ENCODE assay signal across 24 mouse cellular contexts in genomic region chr13:112503846-112504245, GRCm38 (mm10).
"Had no signal": no experiment of that assay in that cellular context is flagged by ENCODE, and none has a peak within 500 bp of the region (broad histone marks: within the 10 kb centered on the region; RNA-seq: fewer than 3 reads in every experiment).

No protein-coding gene starts in this region.

- H3K9ac ChIP-seq: heart, embryonic 12.5 days; hindbrain, embryonic 13.5 days; hindbrain, embryonic 15.5 days; kidney, embryonic 15.5 days; limb, embryonic 13.5 days; limb, embryonic 15.5 days; liver, embryonic 12.5 days had no signal

- ATAC-seq: hindbrain, postnatal 0 days; intestine, embryonic 16.5 days; liver, embryonic 12.5 days had no signal

- DNase-seq: gastrocnemius, postnatal 14 days; gastrocnemius, postnatal 36 days; heart, adult 18-20 months; heart, postnatal 10 days; heart, postnatal 36 days; kidney, adult 11 months; kidney, adult 2 months; kidney, adult 9 months; kidney, postnatal 14 days; kidney, postnatal 36 days; layer of hippocampus, adult 9-11 months; layer of hippocampus, postnatal 36 days; left cerebral cortex, postnatal 4 days had no signal

- H3K27ac ChIP-seq: heart, embryonic 10.5 days; hindbrain, embryonic 13.5 days; hindbrain, embryonic 15.5 days; hindbrain, postnatal 0 days; kidney, embryonic 15.5 days; kidney, postnatal 0 days; limb, embryonic 13.5 days; limb, embryonic 15.5 days; liver, embryonic 12.5 days had no signal

- H3K27me3 ChIP-seq: heart, embryonic 12.5 days; hindbrain, embryonic 13.5 days; hindbrain, embryonic 15.5 days; kidney, embryonic 15.5 days; limb, embryonic 13.5 days; limb, embryonic 15.5 days; liver, embryonic 12.5 days had no signal

- H3K4me2 ChIP-seq: heart, embryonic 12.5 days; hindbrain, embryonic 13.5 days; hindbrain, embryonic 15.5 days; kidney, embryonic 15.5 days; limb, embryonic 13.5 days; limb, embryonic 15.5 days; liver, embryonic 12.5 days had no signal

- H3K4me3 ChIP-seq: heart, embryonic 10.5 days; heart, embryonic 12.5 days; hindbrain, embryonic 13.5 days; hindbrain, embryonic 15.5 days; kidney, embryonic 15.5 days; limb, embryonic 13.5 days; limb, embryonic 15.5 days; liver, embryonic 12.5 days had no signal

- H3K9me3 ChIP-seq: heart, embryonic 10.5 days; heart, embryonic 12.5 days; hindbrain, embryonic 13.5 days; hindbrain, embryonic 15.5 days; kidney, embryonic 15.5 days; limb, embryonic 13.5 days; limb, embryonic 15.5 days; liver, embryonic 12.5 days had no signal

- H3K4me1 ChIP-seq: heart, embryonic 10.5 days; heart, embryonic 12.5 days; hindbrain, embryonic 13.5 days; hindbrain, embryonic 15.5 days; kidney, embryonic 15.5 days; liver, embryonic 12.5 days had no signal
